In the genomic region with DNA sequence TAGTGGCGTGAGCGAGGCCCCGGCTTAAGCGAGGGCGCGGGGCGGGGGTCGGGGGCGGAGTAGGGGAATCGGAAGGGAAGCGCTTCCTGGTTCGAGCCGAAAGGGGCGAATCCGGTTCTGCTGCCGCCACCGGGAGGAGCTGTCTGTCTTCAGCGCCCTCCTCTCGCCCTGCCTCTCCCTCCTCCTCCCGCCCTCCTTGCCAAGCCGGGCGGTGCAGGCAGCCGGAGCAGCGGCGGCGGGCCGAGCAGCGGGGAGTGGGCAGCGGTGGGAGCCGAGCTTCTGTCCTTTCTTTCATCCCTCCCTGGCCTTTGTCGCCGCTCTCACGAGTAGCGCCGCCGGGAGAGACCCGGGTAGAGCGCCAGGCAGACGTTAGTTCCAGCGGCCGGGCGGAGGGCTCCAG, we compare ENCODE assay signal across 8 mouse cellular contexts. TPM values are rescaled to one million over a fixed set of nuclear protein-coding genes. Genes with fewer than 3 reads are reported as not detected.
DNase-seq lines count a peak whose midpoint lies in the region; ATAC-seq lines count a peak whose summit lies in the region.

No protein-coding gene starts in this region.

- peak overlapping the region; percentile 76 for H3K4me2 ChIP-seq in heart, embryonic 13.5 days
- peak overlapping the region; percentile 81 for H3K4me2 ChIP-seq in midbrain, embryonic 11.5 days

- no peak for ATAC-seq in heart, embryonic 13.5 days (ENCODE audit: extremely low read depth, insufficient number of reproducible peaks, low FRiP score, low TSS enrichment)
- peak; percentile 65 for ATAC-seq in midbrain, embryonic 11.5 days (ENCODE audit: low FRiP score)

- no peaks in the 10 kb centered on the region for H3K36me3 ChIP-seq in heart, embryonic 13.5 days
- no peaks in the 10 kb centered on the region for H3K36me3 ChIP-seq in midbrain, embryonic 11.5 days (ENCODE audit: control insufficient read depth, insufficient read depth, low read length)

- H3K27ac ChIP-seq in heart, embryonic 13.5 days (replicated peaks): no peak overlapping the region
- H3K27ac ChIP-seq in midbrain, embryonic 11.5 days (ENCODE audit: low read depth, low read length): peak overlapping the region; percentile 96

- H3K4me3 ChIP-seq in heart, embryonic 13.5 days: peak overlapping the region; percentile 59
- H3K4me3 ChIP-seq in midbrain, embryonic 11.5 days (ENCODE audit: low read depth, low read length): peak overlapping the region; percentile 77

- H3K9me3 ChIP-seq in heart, embryonic 13.5 days: no peaks in the 10 kb centered on the region
- no peaks in the 10 kb centered on the region for H3K9me3 ChIP-seq in midbrain, embryonic 11.5 days (ENCODE audit: control insufficient read depth, low read length)

- peak overlapping the region; percentile 72 for H3K9ac ChIP-seq in heart, embryonic 13.5 days
- H3K9ac ChIP-seq in midbrain, embryonic 11.5 days (ENCODE audit: low read length): peak overlapping the region; percentile 90

- WGBS in heart, embryonic 13.5 days: under 1% methylated on average over 42 of the region's 42 CpGs
- under 1% methylated on average over 42 of the region's 42 CpGs for WGBS in midbrain, embryonic 11.5 days

- peak; percentile 65 for DNase-seq in CD4-positive helper T cell, adult 2 months (ENCODE audit: low read depth, low spot score)
- DNase-seq in MN1 (ENCODE audit: low spot score): peak; percentile 87
- DNase-seq in embryo, embryonic 11 days: peak; percentile 87
- peak; percentile 82 for DNase-seq in layer of hippocampus, adult 9-11 months
- peak; percentile 95 for DNase-seq in midbrain, embryonic 11.5 days (ENCODE audit: low spot score, missing footprints)
- peak; percentile 44 for DNase-seq in testis, postnatal 10 days (ENCODE audit: low spot score)
- no peak for DNase-seq in ovary, postnatal 14 days (ENCODE audit: low spot score)

- H3K27me3 ChIP-seq in heart, embryonic 13.5 days (replicated peaks): peaks cover 88% of the 10 kb centered on the region
- peaks cover 45% of the 10 kb centered on the region for H3K27me3 ChIP-seq in midbrain, embryonic 11.5 days (ENCODE audit: control insufficient read depth, insufficient read depth, low read length)

- peaks cover 19% of the 10 kb centered on the region for H3K4me1 ChIP-seq in heart, embryonic 13.5 days
- peaks cover 33% of the 10 kb centered on the region for H3K4me1 ChIP-seq in midbrain, embryonic 11.5 days (ENCODE audit: control insufficient read depth, insufficient read depth, low read length)

RNA-seq across cellular contexts. Expression of a gene that starts 3.9 kb away (rescaled TPM):
- polyA plus RNA-seq in heart, embryonic 13.5 days (2015; fragmentation: Nextera tagmentation; extraction: Ambion mirVana): 9.4 and 11.8 TPM in 2 replicates
- 272 and 295 TPM in 2 replicates for polyA plus RNA-seq in midbrain, embryonic 11.5 days (2014; fragmentation: Nextera tagmentation; extraction: Ambion mirVana)

Comparison
In these comparisons a context has a peak if more than half of its experiments do, and no peak if none do; other contexts are left out.
1. RNA of a gene that starts 3.9 kb away (polyA plus RNA-seq): 272 to 295 TPM in midbrain, embryonic 11.5 days; 9.4 to 11.8 TPM in heart, embryonic 13.5 days; every median in the first group is over 10 times any median in the second.